Mouse (Mus musculus) intestine, embryonic 14.5 days (tissue): Measurements from ENCODE around the gene Uox. TPM values are rescaled to one million over a fixed set of nuclear protein-coding genes. Genes with fewer than 3 reads are reported as not detected.

Experiments used
- ATAC-seq: fragments of 200-750 bp; cut with Nextera tagmentation; replicated peaks from 2 replicates; pipeline ENCODE4 v1.8.0; 2017; ENCODE audit warnings: low read depth, moderate number of reproducible peaks, moderate TSS enrichment, moderate library complexity; ENCODE audit not compliant: low FRiP score, low TSS enrichment
- DNase-seq: peaks from one replicate; pipeline ENCODE4 v3.0.0-alpha.2; 2018; ENCODE audit warnings: low spot score
- H3K27ac ChIP-seq: fragments of 300-500 bp; sonication (generic); 2 replicates; pipeline ENCODE4 v1.5.1; 2014; ENCODE audit warnings: low read depth, mild to moderate bottlenecking, control low read depth
- H3K27me3 ChIP-seq: fragments of 300-500 bp; sonication (generic); replicated peaks from 2 replicates; pipeline ENCODE4 v1.6.1; 2014; ENCODE audit warnings: low read length, control low read depth; ENCODE audit not compliant: control insufficient read depth, insufficient read depth
- H3K36me3 ChIP-seq: fragments of 300-500 bp; sonication (generic); 2 replicates; pipeline ENCODE4 v1.6.1; 2014; ENCODE audit warnings: low read length, control low read depth; ENCODE audit not compliant: control insufficient read depth, insufficient read depth
- H3K4me1 ChIP-seq: fragments of 300-500 bp; sonication (generic); replicated peaks from 2 replicates; pipeline ENCODE4 v1.6.1; 2014; ENCODE audit warnings: low read length, control low read depth, mixed read lengths; ENCODE audit not compliant: control insufficient read depth, insufficient read depth
- H3K4me2 ChIP-seq: fragments of 300-500 bp; sonication (generic); 2 replicates; pipeline ENCODE4 v1.6.1; 2014; ENCODE audit warnings: low read length
- H3K4me3 ChIP-seq: fragments of 300-500 bp; sonication (generic); 2 replicates; pipeline ENCODE4 v1.5.1; 2014; ENCODE audit warnings: low read depth, low read length, control low read depth, mixed read lengths
- H3K9ac ChIP-seq: fragments of 300-500 bp; sonication (generic); 2 replicates; pipeline ENCODE4 v1.6.1; 2014; ENCODE audit warnings: mild to moderate bottlenecking, low read length
- H3K9me3 ChIP-seq: fragments of 300-500 bp; sonication (generic); 2 replicates; pipeline ENCODE4 v1.6.1; 2016; ENCODE audit warnings: low read length, control low read depth; ENCODE audit not compliant: control insufficient read depth
- WGBS: fragments of 180-500 bp; shearing (Covaris S2); extraction: QIAGEN DNeasy Blood & Tissue Kit; methylation state at CpG from one replicate; pipeline ENCODE4 v1.1.7; 2014; 5-methylcytosine and 5-hydroxymethylcytosine counted together
- polyA plus RNA-seq: library from polyadenylated mRNA; unstranded; fragments of >200 nt; fragmentation: Nextera tagmentation; extraction: Ambion mirVana; gene quantifications from 2 replicates; pipeline ENCODE4 v1.2.1, GENCODE M21; 2014

The Uox gene
- polyA plus RNA-seq, 1 experiment from 2014 or later, result not detected

- Histone ChIP-seq H3K36me3 (no peaks in the 10 kb centered on the region), H3K4me3 (no peak overlapping the region), H3K27ac (no peak overlapping the region), H3K4me1 (no peaks in the 10 kb centered on the region), H3K9me3 (no peaks in the 10 kb centered on the region), H3K9ac (no peak overlapping the region), H3K4me2 (no peak overlapping the region), H3K27me3 (no peaks in the 10 kb centered on the region)
- WGBS, result 79% methylated on average over 6 of the region's 6 CpGs
- ATAC-seq (no peak), DNase-seq (no peak)
Measured at GRCm38 (mm10) chr3:146595440-146595839, 25.2 kb downstream of the Uox start.

GRCm38 (mm10) chr3:146596387-146596786, 26.2 kb downstream of the Uox start:
- no peaks in the 10 kb centered on the region for H3K4me1 ChIP-seq
- H3K9ac ChIP-seq, result no peak overlapping the region
- no peak overlapping the region for H3K27ac ChIP-seq
- DNase-seq, result no peak
- ATAC-seq, result no peak
- H3K36me3 ChIP-seq, result no peaks in the 10 kb centered on the region
- WGBS, result 84% methylated on average over 8 of the region's 8 CpGs
- no peaks in the 10 kb centered on the region for H3K27me3 ChIP-seq
- no peaks in the 10 kb centered on the region for H3K9me3 ChIP-seq
- H3K4me3 ChIP-seq, result no peak overlapping the region
- H3K4me2 ChIP-seq, result no peak overlapping the region

GRCm38 (mm10) chr3:146596864-146597263, 26.6 kb downstream of the Uox start:
- ATAC-seq, result no peak

GRCm38 (mm10) chr3:146598411-146598810, 28.2 kb downstream of the Uox start:
- no peak overlapping the region for H3K4me2 ChIP-seq
- ATAC-seq (no peak), DNase-seq (no peak)
- H3K27me3 ChIP-seq, result no peaks in the 10 kb centered on the region
- no peaks in the 10 kb centered on the region for H3K36me3 ChIP-seq
- no peak overlapping the region for H3K4me3 ChIP-seq
- 66% methylated on average over 6 of the region's 6 CpGs for WGBS
- no peaks in the 10 kb centered on the region for H3K9me3 ChIP-seq
- H3K4me1 ChIP-seq, result no peaks in the 10 kb centered on the region
- no peak overlapping the region for H3K9ac ChIP-seq
- H3K27ac ChIP-seq, result no peak overlapping the region

More at GRCm38 (mm10) chr3:146596864-146597263, 26.6 kb downstream of the Uox start:
- H3K9ac ChIP-seq, result no peak overlapping the region
- H3K27me3 ChIP-seq, result no peaks in the 10 kb centered on the region
- 89% methylated on average over 7 of the region's 7 CpGs for WGBS
- no peak overlapping the region for H3K4me3 ChIP-seq
- no peak overlapping the region for H3K4me2 ChIP-seq
- no peak for DNase-seq
- H3K9me3 ChIP-seq, result no peaks in the 10 kb centered on the region
- H3K36me3 ChIP-seq, result no peaks in the 10 kb centered on the region
- no peak overlapping the region for H3K27ac ChIP-seq
- no peaks in the 10 kb centered on the region for H3K4me1 ChIP-seq

- no peaks in the 10 kb centered on the region for H3K36me3 ChIP-seq
- DNase-seq (no peak), ATAC-seq (no peak)
- no peaks in the 10 kb centered on the region for H3K27me3 ChIP-seq
- no peak overlapping the region for H3K4me2 ChIP-seq
- no peak overlapping the region for H3K4me3 ChIP-seq
- H3K4me1 ChIP-seq, result no peaks in the 10 kb centered on the region
- H3K9me3 ChIP-seq, result no peaks in the 10 kb centered on the region
- no peak overlapping the region for H3K9ac ChIP-seq
- 86% methylated on average over 6 of the region's 6 CpGs for WGBS
- H3K27ac ChIP-seq, result no peak overlapping the region
Measured at GRCm38 (mm10) chr3:146599198-146599900, 29.1 kb downstream of the Uox start.

- H3K27me3 ChIP-seq, result no peaks in the 10 kb centered on the region
- no peak overlapping the region for H3K9ac ChIP-seq
- DNase-seq, result no peak
- H3K4me1 ChIP-seq, result no peaks in the 10 kb centered on the region
- no peaks in the 10 kb centered on the region for H3K36me3 ChIP-seq
- no peak for ATAC-seq
- 59% methylated on average over 2 of the region's 2 CpGs for WGBS
- H3K9me3 ChIP-seq, result no peaks in the 10 kb centered on the region
- H3K4me3 ChIP-seq, result no peak overlapping the region
- no peak overlapping the region for H3K27ac ChIP-seq
- H3K4me2 ChIP-seq, result no peak overlapping the region
Measured at GRCm38 (mm10) chr3:146601205-146601604, 31.0 kb downstream of the Uox start.

- Histone ChIP-seq H3K27me3 (no peaks in the 10 kb centered on the region), H3K36me3 (no peaks in the 10 kb centered on the region), H3K9me3 (no peaks in the 10 kb centered on the region), H3K9ac (no peak overlapping the region), H3K4me2 (no peak overlapping the region), H3K4me3 (no peak overlapping the region), H3K27ac (no peak overlapping the region), H3K4me1 (no peaks in the 10 kb centered on the region)
- WGBS, result 93% methylated on average over 3 of the region's 3 CpGs
- no peak for DNase-seq
- no peak for ATAC-seq
Measured at GRCm38 (mm10) chr3:146602531-146602930, 32.3 kb downstream of the Uox start.

- Histone ChIP-seq H3K4me1 (no peaks in the 10 kb centered on the region), H3K27me3 (no peaks in the 10 kb centered on the region), H3K9ac (no peak overlapping the region), H3K4me3 (no peak overlapping the region), H3K27ac (no peak overlapping the region), H3K4me2 (no peak overlapping the region), H3K36me3 (no peaks in the 10 kb centered on the region), H3K9me3 (no peaks in the 10 kb centered on the region)
- DNase-seq, result no peak
- WGBS, result 77% methylated on average over 9 of the region's 9 CpGs
- ATAC-seq, result no peak
Measured at GRCm38 (mm10) chr3:146604647-146605046, 34.4 kb downstream of the Uox start.

- DNase-seq (no peak), ATAC-seq (no peak)
- Histone ChIP-seq H3K36me3 (no peaks in the 10 kb centered on the region), H3K4me1 (no peaks in the 10 kb centered on the region), H3K9ac (no peak overlapping the region), H3K4me2 (no peak overlapping the region), H3K9me3 (no peaks in the 10 kb centered on the region), H3K27ac (no peak overlapping the region), H3K27me3 (no peaks in the 10 kb centered on the region), H3K4me3 (no peak overlapping the region)
- 33% methylated on average over 1 of the region's 1 CpGs for WGBS
Measured at GRCm38 (mm10) chr3:146607368-146607767, 37.1 kb downstream of the Uox start.
